Mouse (Mus musculus) adrenal gland, adult 18-20 months (tissue): ENCODE results near the gene Sema4f. TPM values are rescaled to one million over a fixed set of nuclear protein-coding genes. Genes with fewer than 3 reads are reported as not detected.

ENCODE experiments used
- DNase-seq, 2 experiments: peaks; one replicate each; pipeline ENCODE4 v3.0.0; 2021 to 2022; ENCODE audit warnings: low spot score in 2 of 2
- total RNA-seq, 2 experiments: library from RNA; stranded (reverse); gene quantifications; 1 replicate in 1 of 2; 2 replicates in 1 of 2; pipeline ENCODE4 v1.2.3; 2021

Sema4f gene
- total RNA-seq, 2 experiments from 2014 or later: 0.74 to 0.76 TPM

DNA sequence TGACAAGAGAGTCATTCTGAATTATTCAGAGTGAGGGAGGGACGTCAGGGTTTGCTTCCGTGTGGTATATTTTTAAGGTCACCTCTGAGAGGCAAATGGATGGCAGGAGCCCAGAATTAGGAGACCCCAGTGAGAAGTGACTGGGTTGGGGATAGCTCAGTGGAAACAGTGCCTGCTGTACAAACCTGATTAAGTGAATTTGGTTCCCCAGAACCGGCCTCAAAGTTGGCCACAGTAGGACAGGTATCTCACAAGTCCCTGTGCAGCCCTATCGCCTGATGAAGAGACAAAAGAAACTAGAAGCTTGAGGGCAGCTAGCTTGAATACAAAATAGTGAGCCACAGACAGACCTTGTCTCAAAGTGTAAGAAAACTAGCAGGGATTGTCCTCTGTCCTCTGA lies 23.1 kb downstream of the Sema4f start:
- no peak for DNase-seq

- peak; percentile 56 to 64 for DNase-seq
These were observed 23.7 kb downstream of the Sema4f start for GRCm38 (mm10) chr6:82915889-82916288.

GRCm38 (mm10) chr6:82913336-82914247 lies 26.0 kb downstream of the Sema4f start:
- no peak for DNase-seq

GRCm38 (mm10) chr6:82911303-82911702 lies 28.3 kb downstream of the Sema4f start:
- no peak for DNase-seq

- DNase-seq: peak; percentile 30 to 44
These were observed 30.3 kb downstream of the Sema4f start for GRCm38 (mm10) chr6:82909136-82909855.

- no peak for DNase-seq
These were observed 31.5 kb downstream of the Sema4f start for GRCm38 (mm10) chr6:82908034-82908433.

GRCm38 (mm10) chr6:82906985-82907384 lies 32.6 kb downstream of the Sema4f start:
- no peak for DNase-seq

DNA sequence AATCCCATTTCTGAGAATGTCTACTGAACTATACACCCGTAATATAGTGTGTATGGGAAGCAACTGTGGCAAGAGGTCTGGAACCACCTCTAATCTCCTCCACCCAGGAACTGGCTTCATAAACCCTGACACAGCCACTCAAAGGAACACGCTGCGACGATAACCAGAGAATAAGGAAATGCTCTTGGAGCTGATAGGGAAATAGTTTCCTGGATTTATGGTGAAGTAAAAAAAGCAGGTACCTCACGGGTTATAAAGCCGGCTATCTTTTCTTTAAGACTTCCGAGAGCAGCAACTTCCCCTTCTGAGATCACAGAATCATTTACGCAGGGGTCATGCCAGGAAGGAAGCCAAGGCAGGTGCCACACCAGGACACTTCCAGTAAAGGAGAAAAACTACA lies 37.0 kb downstream of the Sema4f start:
- DNase-seq: no peak

DNA sequence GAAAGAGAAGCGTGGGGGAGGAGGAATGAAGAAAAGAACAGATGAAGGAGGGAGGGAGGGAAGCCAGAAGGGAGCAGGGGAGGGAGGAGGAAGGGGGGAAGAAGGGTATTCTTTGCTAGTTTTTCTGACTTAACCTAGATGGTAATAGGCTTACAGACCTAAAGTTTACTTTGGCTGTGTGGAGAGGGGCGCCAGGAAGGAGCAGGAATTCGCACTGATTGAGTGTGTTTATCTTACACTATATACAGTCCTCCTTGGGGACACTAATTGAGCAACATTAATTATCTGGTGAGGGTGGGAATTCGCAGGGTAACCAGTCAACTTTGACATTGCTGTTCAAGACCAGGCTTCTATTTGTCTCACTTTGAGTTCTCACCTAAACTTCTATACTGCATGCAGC lies 40.8 kb downstream of the Sema4f start:
- no peak for DNase-seq

GRCm38 (mm10) chr6:82898227-82898626 lies 41.3 kb downstream of the Sema4f start:
- DNase-seq: no peak

- DNase-seq: no peak
These were observed 42.3 kb downstream of the Sema4f start for GRCm38 (mm10) chr6:82897311-82897710.

GRCm38 (mm10) chr6:82893415-82893814 lies 46.2 kb downstream of the Sema4f start:
- no peak for DNase-seq

DNA sequence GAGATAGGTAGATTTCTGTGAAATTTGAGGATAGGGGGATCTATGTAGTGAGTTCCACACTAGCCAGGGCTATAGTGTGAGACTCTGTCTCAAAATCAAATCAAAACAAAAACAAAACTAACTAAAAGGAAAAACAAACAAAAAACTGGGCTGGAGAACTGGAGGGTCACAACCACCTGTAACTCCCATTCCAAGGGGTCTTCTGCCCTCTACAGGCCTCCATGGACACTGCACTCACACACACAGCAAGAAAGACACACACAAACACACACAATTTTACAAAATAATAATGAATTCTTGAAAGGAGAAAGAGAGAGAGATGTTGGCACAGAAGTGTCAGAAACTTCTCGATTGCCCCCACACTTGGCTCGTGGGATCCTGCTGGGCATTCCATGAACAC lies 47.0 kb downstream of the Sema4f start:
- peak; percentile 35 to 46 for DNase-seq

DNA sequence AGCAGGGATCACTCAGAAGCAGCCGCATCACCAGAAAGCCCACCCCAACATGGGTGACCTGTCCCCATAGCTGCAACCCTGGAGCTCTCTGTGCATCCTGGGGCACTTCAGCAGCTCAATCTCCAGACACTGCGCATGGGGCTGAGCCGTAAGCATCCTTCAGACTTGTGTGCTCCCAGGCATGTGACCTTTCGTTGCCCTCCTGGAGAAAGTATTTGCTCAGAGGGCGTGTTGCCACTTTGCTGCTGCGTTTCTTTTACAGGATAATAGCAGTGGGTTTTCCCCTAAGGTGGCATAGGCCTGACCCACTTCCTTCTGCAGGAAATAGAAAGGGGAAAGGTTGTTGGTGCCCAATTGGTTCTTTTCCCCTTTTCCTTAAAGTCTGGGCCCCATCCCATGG lies 48.1 kb downstream of the Sema4f start:
- no peak for DNase-seq

DNA sequence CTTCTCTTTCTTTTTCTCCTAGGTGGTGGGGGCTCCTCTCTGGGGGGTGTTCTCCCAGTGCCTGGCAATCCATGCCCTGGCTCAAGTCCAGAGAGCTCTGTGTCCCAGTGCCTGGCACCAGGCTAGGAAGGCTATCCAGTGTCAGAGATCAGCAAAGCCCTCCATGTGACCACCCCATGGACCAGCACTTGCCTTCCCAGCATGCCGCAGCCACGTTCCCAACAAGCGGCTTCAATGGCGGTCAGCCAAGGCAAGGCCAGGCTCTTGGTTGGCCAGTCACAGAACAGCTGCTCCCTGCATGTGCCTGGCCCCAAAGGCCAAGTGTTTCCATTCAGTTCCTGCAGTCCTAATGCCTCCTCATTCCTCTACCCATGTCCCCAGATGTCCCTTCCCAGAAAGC lies 53.2 kb downstream of the Sema4f start:
- DNase-seq: no peak

GRCm38 (mm10) chr6:82885909-82886308 lies 53.7 kb downstream of the Sema4f start:
- no peak for DNase-seq

DNA sequence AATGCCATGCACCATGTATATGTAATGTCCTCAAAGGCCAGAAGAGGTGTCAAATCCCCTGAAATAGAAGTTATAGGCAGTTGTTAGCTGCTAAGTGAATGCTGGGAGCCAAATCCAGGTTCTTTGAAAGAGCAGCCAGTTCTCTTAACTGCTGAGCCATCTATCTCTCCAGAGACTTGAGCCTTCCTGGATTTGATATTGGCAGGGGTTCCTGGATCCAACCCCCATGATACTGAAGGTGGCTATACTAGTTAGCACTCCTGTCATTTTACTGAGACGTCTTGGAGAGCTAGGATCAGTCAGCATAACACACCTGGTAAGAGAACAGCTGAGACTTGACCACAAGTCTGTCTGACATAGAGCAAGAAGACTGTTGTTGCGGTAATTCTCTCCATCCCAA lies 54.1 kb downstream of the Sema4f start:
- DNase-seq: no peak

- DNase-seq: no peak
These were observed 55.0 kb downstream of the Sema4f start for GRCm38 (mm10) chr6:82884570-82884969.

GRCm38 (mm10) chr6:82881485-82882096 lies 58.0 kb downstream of the Sema4f start:
- peak; percentile 68 to 70 for DNase-seq

- DNase-seq: no peak
These were observed 58.8 kb downstream of the Sema4f start for GRCm38 (mm10) chr6:82880807-82881206.

GRCm38 (mm10) chr6:82879463-82880089 lies 60.0 kb downstream of the Sema4f start:
- DNase-seq: no peak
